Mouse (Mus musculus): ENCODE data around the gene Arhgef39. TPM values are rescaled to one million over a fixed set of nuclear protein-coding genes. Genes with fewer than 3 reads are reported as not detected.

The Arhgef39 gene
- total RNA-seq (2023): 23.8 and 36.8 TPM in 2 replicates

GRCm38 (mm10) chr4:43499407-43500333, at the start of gene Arhgef39:
Arhgef39 (minus strand) TSS chr4:43499695.

GRCm38 (mm10) chr4:43506536-43507185, 7.2 kb upstream of the Arhgef39 start, which contains the start of gene Car9:
Car9 (plus strand) TSS chr4:43506966.

GRCm38 (mm10) chr4:43492821-43493185, 6.7 kb downstream of the Arhgef39 start, which contains the start of gene Ccdc107:
Ccdc107 (plus strand) TSS chr4:43492900.

GRCm38 (mm10) chr4:43483535-43484091, 15.9 kb downstream of the Arhgef39 start, which contains the start of gene Sit1:
Sit1 (minus strand) TSS chr4:43483734.

GRCm38 (mm10) chr4:43454041-43454836, 45.3 kb downstream of the Arhgef39 start, which contains the start of gene Cd72:
Cd72 (minus strand) TSS chr4:43454628.

Other genes with a start within 250 kb of the Arhgef39 start
- gene Atp8b5, start 232.5 kb downstream of the Arhgef39 start, total RNA-seq (2023): not detected in 2 replicates
- 2.4 and 2.9 TPM in 2 replicates for gene Rusc2, start 117.7 kb downstream of the Arhgef39 start, total RNA-seq (2023)
- gene Fam166b, start 70.6 kb downstream of the Arhgef39 start, total RNA-seq (2023): not detected in 2 replicates
- 3.5 and 7.4 TPM in 2 replicates for gene Tesk1, start 57.8 kb downstream of the Arhgef39 start, total RNA-seq (2023)
- gene Cd72, start 45.1 kb downstream of the Arhgef39 start, total RNA-seq (2023): 6.4 and 8.5 TPM in 2 replicates
- 1.00 TPM in 1 of 2 replicates, not detected in the other for gene Sit1, start 16.0 kb downstream of the Arhgef39 start, total RNA-seq (2023)
- gene Ccdc107, start 6.8 kb downstream of the Arhgef39 start, total RNA-seq (2023): 4.4 and 5.0 TPM in 2 replicates
- gene Car9, start 7.3 kb upstream of the Arhgef39 start, total RNA-seq (2023): 0.32 and 0.63 TPM in 2 replicates
- gene Tpm2, start 24.1 kb upstream of the Arhgef39 start, total RNA-seq (2023): not detected in 2 replicates
- gene Creb3, start 62.6 kb upstream of the Arhgef39 start, total RNA-seq (2023): 81.5 and 97.2 TPM in 2 replicates
- 554 and 575 TPM in 2 replicates for gene Tln1, start 63.0 kb upstream of the Arhgef39 start, total RNA-seq (2023)
- gene Rgp1, start 79.0 kb upstream of the Arhgef39 start, total RNA-seq (2023): 45.8 TPM in 2 replicates
- 23.1 and 37.6 TPM in 2 replicates for gene Gba2, start 79.2 kb upstream of the Arhgef39 start, total RNA-seq (2023)
- not detected in 2 replicates for gene Msmp, start 84.8 kb upstream of the Arhgef39 start, total RNA-seq (2023)
- 0.28 and 0.32 TPM in 2 replicates for gene Npr2, start 132.2 kb upstream of the Arhgef39 start, total RNA-seq (2023)
- gene Spag8, start 153.9 kb upstream of the Arhgef39 start, total RNA-seq (2023): not detected in 2 replicates
- gene Hint2, start 156.8 kb upstream of the Arhgef39 start, total RNA-seq (2023): 4.9 and 7.9 TPM in 2 replicates
- 0.28 and 0.93 TPM in 2 replicates for gene Tmem8b, start 169.3 kb upstream of the Arhgef39 start, total RNA-seq (2023)
- not detected in 2 replicates for gene Fam221b, start 169.4 kb upstream of the Arhgef39 start, total RNA-seq (2023)
- gene Olfr70, start 201.1 kb upstream of the Arhgef39 start, total RNA-seq (2023): not detected in 2 replicates
- gene Olfr71, start 210.6 kb upstream of the Arhgef39 start, total RNA-seq (2023): not detected in 2 replicates
- gene Hrct1, start 227.5 kb upstream of the Arhgef39 start, total RNA-seq (2023): not detected in 2 replicates
- not detected in 2 replicates for gene Spaar, start 230.3 kb upstream of the Arhgef39 start, total RNA-seq (2023)

All from neutrophil, adult 65 days (primary cell).